Mouse (Mus musculus) testis, adult 2 months (tissue): ENCODE data around the gene Arhgap18. TPM values are rescaled to one million over a fixed set of nuclear protein-coding genes. Genes with fewer than 3 reads are reported as not detected.

Experiments
- H3K27ac ChIP-seq: fragments of 200-500 bp; 2 replicates; pipeline ENCODE4 v1.5.1; 2012; ENCODE audit warnings: low read depth, low read length; ENCODE audit not compliant: control insufficient read depth, insufficient read depth
- H3K27me3 ChIP-seq: fragments of 200-500 bp; 2 replicates; pipeline ENCODE4 v1.6.1; 2012; ENCODE audit warnings: mild to moderate bottlenecking, low read length, moderate library complexity; ENCODE audit not compliant: control insufficient read depth, insufficient read depth
- H3K36me3 ChIP-seq: fragments of 200-500 bp; 2 replicates; pipeline ENCODE4 v1.6.1; 2012; ENCODE audit warnings: mild to moderate bottlenecking, low read length; ENCODE audit not compliant: control insufficient read depth, insufficient read depth
- H3K4me1 ChIP-seq: fragments of 200-500 bp; 2 replicates; pipeline ENCODE4 v1.6.1; 2012; ENCODE audit warnings: low read length; ENCODE audit not compliant: control insufficient read depth, insufficient read depth
- H3K4me3 ChIP-seq: fragments of 200-500 bp; 2 replicates; pipeline ENCODE4 v1.5.1; 2012; ENCODE audit warnings: low read depth, mild to moderate bottlenecking, low read length, moderate library complexity, mixed read lengths; ENCODE audit not compliant: control insufficient read depth
- CTCF ChIP-seq: fragments of 200-500 bp; IDR thresholded peaks from 2 replicates; pipeline ENCODE4 v1.5.1; 2012; ENCODE audit warnings: low read depth, mild to moderate bottlenecking, inconsistent platforms, low read length, moderate library complexity; ENCODE audit not compliant: control insufficient read depth, insufficient read depth, insufficient replicate concordance
- POLR2A ChIP-seq: fragments of 200-500 bp; IDR thresholded peaks from 2 replicates; pipeline ENCODE4 v1.6.1; 2012; ENCODE audit warnings: low read depth, mild to moderate bottlenecking, inconsistent platforms, low read length, moderate library complexity; ENCODE audit not compliant: control insufficient read depth
- polyA plus RNA-seq: library from polyadenylated mRNA; depleted of rRNA; stranded (reverse); fragments of >200 nt; gene quantifications from 2 replicates; pipeline ENCODE4 v1.2.3, GENCODE M21; 2012

Arhgap18 gene
- polyA plus RNA-seq, 1 experiment = 1.7 TPM

DNA sequence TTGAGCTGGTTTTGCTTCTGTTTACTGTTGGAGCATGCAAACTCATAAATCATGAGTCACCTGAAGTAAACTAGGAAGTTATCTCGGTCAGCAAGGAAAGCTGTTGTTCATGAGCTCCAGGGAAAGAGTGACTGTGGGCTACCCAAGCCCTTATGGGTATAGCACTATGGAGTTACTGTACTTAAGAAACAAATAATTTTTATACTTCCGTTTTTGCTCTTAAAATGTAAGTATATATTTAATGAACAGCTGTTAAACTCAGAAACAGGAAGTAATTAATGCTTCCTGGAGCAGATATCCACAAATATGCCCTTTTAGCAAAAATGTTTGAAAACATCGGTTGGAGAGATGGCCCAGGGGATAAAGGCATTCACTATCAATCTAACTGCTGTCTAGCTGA lies 27.4 kb downstream of the Arhgap18 start:
- peak overlapping the region; percentile 12; the same call in 1 of the 2 replicates for H3K27ac ChIP-seq
- H3K4me1 ChIP-seq = no peaks in the 10 kb centered on the region
- no peak overlapping the region for H3K4me3 ChIP-seq
- H3K36me3 ChIP-seq = no peaks in the 10 kb centered on the region
- H3K27me3 ChIP-seq = no peaks in the 10 kb centered on the region
- TF ChIP-seq CTCF = no peak
- no peak for TF ChIP-seq POLR2A

GRCm38 (mm10) chr10:26789680-26790079 lies 36.5 kb downstream of the Arhgap18 start:
- no peaks in the 10 kb centered on the region for H3K4me1 ChIP-seq
- no peaks in the 10 kb centered on the region for H3K36me3 ChIP-seq
- H3K27ac ChIP-seq = no peak overlapping the region
- no peaks in the 10 kb centered on the region for H3K27me3 ChIP-seq
- no peak overlapping the region for H3K4me3 ChIP-seq
- TF ChIP-seq POLR2A (no peak), CTCF (no peak)

DNA sequence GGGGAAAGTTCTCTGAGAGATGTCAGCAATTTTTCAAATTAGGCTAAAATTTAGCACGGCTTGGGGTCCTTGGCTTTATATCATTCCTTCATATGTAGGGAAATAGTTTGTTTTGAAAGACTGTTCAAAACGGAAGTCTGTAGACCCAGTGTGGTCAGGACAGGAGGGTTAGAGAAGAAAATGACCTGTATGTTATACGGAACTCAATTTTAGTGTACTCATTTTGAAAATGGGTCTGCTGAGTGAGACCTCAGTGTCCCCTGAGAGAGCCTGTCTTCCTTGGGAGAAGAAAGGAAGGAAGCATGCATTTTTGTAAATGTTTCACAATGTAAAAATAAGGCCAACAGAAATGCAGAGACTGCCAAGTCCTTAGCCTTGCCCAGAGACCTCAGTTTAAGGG lies 38.6 kb downstream of the Arhgap18 start:
- H3K4me3 ChIP-seq = no peak overlapping the region
- H3K27ac ChIP-seq = no peak overlapping the region
- no peaks in the 10 kb centered on the region for H3K27me3 ChIP-seq
- no peaks in the 10 kb centered on the region for H3K4me1 ChIP-seq
- no peaks in the 10 kb centered on the region for H3K36me3 ChIP-seq
- no peak for TF ChIP-seq POLR2A
- no peak for TF ChIP-seq CTCF

GRCm38 (mm10) chr10:26793013-26793412 lies 39.8 kb downstream of the Arhgap18 start:
- Histone ChIP-seq H3K36me3 (no peaks in the 10 kb centered on the region), H3K27ac (no peak overlapping the region), H3K27me3 (no peaks in the 10 kb centered on the region), H3K4me1 (no peaks in the 10 kb centered on the region), H3K4me3 (no peak overlapping the region)
- no peak for TF ChIP-seq POLR2A
- TF ChIP-seq CTCF = no peak

- Histone ChIP-seq H3K27ac (no peak overlapping the region), H3K27me3 (no peaks in the 10 kb centered on the region), H3K36me3 (no peaks in the 10 kb centered on the region), H3K4me1 (peaks cover 4% of the 10 kb centered on the region), H3K4me3 (no peak overlapping the region)
- TF ChIP-seq POLR2A (no peak), CTCF (no peak)
These were observed 43.4 kb downstream of the Arhgap18 start for GRCm38 (mm10) chr10:26796432-26797286.

DNA sequence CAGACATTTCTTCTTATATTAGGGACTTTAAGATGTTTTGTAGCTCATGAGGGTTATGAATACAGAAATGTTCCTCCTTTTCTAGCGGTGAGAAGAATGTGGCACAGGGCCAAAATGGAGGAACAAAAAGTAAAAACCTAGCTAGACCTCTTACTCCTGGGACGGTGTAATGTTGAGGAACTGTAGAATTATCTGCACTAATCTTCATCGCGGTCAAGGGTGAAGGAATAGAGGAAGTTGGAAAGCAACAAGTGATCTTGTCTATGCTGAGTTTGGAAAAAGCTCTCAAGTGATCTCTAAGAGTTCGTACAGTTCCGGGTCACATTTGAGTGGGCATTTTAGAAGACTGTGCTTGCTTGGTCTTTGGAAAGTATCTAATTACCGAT lies 44.1 kb downstream of the Arhgap18 start:
- no peak overlapping the region for H3K27ac ChIP-seq
- no peak for TF ChIP-seq POLR2A
- no peak for TF ChIP-seq CTCF
- H3K4me3 ChIP-seq = no peak overlapping the region
- H3K4me1 ChIP-seq = peaks cover 4% of the 10 kb centered on the region
- no peaks in the 10 kb centered on the region for H3K36me3 ChIP-seq
- H3K27me3 ChIP-seq = no peaks in the 10 kb centered on the region

GRCm38 (mm10) chr10:26798752-26799411 lies 45.7 kb downstream of the Arhgap18 start:
- Histone ChIP-seq H3K4me1 (peaks cover 4% of the 10 kb centered on the region), H3K27ac (no peak overlapping the region), H3K4me3 (no peak overlapping the region), H3K27me3 (no peaks in the 10 kb centered on the region), H3K36me3 (no peaks in the 10 kb centered on the region)
- no peak for TF ChIP-seq POLR2A
- TF ChIP-seq CTCF = no peak
